Mouse (Mus musculus): ENCODE results near the gene Lrrc17. TPM values are rescaled to one million over a fixed set of nuclear protein-coding genes. Genes with fewer than 3 reads are reported as not detected.

The Lrrc17 gene
- total and polyA plus RNA-seq, 2 experiments from 2014 or later = 3.1 to 7.9 TPM

DNA sequence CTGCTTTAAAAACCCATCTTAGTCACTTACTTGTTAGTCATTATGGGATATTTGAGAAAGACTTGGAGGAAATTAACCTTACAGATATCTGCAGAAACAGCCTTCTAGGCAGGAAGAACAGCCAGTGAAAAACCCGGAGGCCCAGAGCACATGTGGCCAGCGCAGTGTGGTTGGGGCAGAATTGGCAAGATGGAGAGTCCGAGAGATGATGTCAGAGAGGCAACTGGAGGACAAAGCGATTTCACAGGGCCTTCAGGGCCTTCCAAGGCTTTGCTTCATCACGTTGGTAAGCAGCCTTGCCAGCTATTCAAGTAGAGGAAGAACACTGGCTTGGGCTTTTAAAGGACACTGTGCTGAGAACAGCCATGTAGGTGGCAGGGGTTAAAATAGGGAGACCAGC, 10.4 kb upstream of the Lrrc17 start:
- H3K27ac ChIP-seq (ENCODE audit: low read depth, low read length) = no peak overlapping the region
- no peak for ATAC-seq
- no peak overlapping the region for H3K4me3 ChIP-seq (ENCODE audit: low read depth, low read length)
- no peak overlapping the region for H3K4me2 ChIP-seq (ENCODE audit: low read depth)
- TF ChIP-seq CTCF (IDR thresholded peaks at IDR 0.05; ENCODE audit: low read depth) = no peak
- H3K36me3 ChIP-seq (ENCODE audit: insufficient read depth) = no peaks in the 10 kb centered on the region
- DNase-seq = no peak
- no peaks in the 10 kb centered on the region for H3K9me3 ChIP-seq (ENCODE audit: low read length)
- 81% methylated on average over 5 of the region's 5 CpGs for WGBS
- no peak overlapping the region for H3K9ac ChIP-seq
- no peaks in the 10 kb centered on the region for H3K27me3 ChIP-seq (ENCODE audit: insufficient read depth, low read length)
- H3K4me1 ChIP-seq (ENCODE audit: insufficient read depth) = no peaks in the 10 kb centered on the region

DNA sequence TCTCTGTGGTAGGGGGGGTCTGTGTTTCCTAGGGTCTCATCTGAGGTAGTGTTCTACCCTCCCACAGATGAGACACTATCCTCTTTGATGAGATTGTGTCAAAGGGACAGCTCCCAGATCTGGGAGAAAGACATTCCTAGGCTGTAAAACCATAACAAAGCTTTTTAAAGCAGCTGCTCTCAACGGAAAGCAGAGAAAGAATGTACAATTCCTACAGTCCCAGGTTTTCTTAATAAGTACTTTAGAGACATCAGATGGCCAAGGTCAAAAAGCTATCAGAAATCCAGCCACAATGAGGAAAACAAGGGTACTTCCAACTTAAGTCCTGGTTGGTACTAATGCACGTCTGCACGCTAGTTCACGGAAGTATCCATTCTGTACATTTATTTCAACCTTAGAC, 1.1 kb upstream of the Lrrc17 start:
- WGBS = 79% methylated on average over 4 of the region's 4 CpGs
- Histone ChIP-seq H3K9ac (no peak overlapping the region), H3K27ac (ENCODE audit: low read depth, low read length) (no peak overlapping the region), H3K36me3 (ENCODE audit: insufficient read depth) (no peaks in the 10 kb centered on the region), H3K27me3 (ENCODE audit: insufficient read depth, low read length) (no peaks in the 10 kb centered on the region), H3K9me3 (ENCODE audit: low read length) (no peaks in the 10 kb centered on the region), H3K4me3 (ENCODE audit: low read depth, low read length) (no peak overlapping the region), H3K4me2 (ENCODE audit: low read depth) (no peak overlapping the region), H3K4me1 (ENCODE audit: insufficient read depth) (no peaks in the 10 kb centered on the region)
- no peak for TF ChIP-seq CTCF (IDR thresholded peaks at IDR 0.05; ENCODE audit: low read depth)
- no peak for ATAC-seq
- DNase-seq = no peak

DNA sequence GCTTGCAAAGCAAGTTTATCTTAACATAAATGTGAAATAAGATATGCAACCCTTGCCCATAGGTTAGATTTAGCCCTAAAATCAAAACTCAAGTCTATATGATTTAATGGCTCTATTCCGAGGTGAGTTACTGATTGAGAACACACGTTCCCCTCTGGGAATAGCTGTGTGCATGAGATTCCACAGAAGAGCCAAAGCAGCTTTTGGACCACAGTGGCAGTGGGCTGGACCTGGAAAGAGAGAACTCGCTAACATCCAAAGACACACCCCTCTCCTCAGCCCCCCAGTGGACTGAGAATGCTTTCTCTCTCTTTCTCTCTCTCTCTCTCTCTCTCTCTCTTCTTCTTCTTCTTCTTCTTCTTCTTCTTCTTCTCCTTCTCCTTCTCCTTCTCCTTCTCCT, 1.5 kb downstream of the Lrrc17 start:
- no peaks in the 10 kb centered on the region for H3K9me3 ChIP-seq (ENCODE audit: low read length)
- H3K36me3 ChIP-seq (ENCODE audit: insufficient read depth) = no peaks in the 10 kb centered on the region
- H3K27me3 ChIP-seq (ENCODE audit: insufficient read depth, low read length) = no peaks in the 10 kb centered on the region
- no peak overlapping the region for H3K9ac ChIP-seq
- TF ChIP-seq CTCF (IDR thresholded peaks at IDR 0.05; ENCODE audit: low read depth) = no peak
- H3K4me1 ChIP-seq (ENCODE audit: insufficient read depth) = no peaks in the 10 kb centered on the region
- DNase-seq (no peak), ATAC-seq (no peak)
- WGBS = 78% methylated on average over 3 of the region's 3 CpGs
- H3K4me3 ChIP-seq (ENCODE audit: low read depth, low read length) = no peak overlapping the region
- H3K4me2 ChIP-seq (ENCODE audit: low read depth) = no peak overlapping the region
- no peak overlapping the region for H3K27ac ChIP-seq (ENCODE audit: low read depth, low read length)

DNA sequence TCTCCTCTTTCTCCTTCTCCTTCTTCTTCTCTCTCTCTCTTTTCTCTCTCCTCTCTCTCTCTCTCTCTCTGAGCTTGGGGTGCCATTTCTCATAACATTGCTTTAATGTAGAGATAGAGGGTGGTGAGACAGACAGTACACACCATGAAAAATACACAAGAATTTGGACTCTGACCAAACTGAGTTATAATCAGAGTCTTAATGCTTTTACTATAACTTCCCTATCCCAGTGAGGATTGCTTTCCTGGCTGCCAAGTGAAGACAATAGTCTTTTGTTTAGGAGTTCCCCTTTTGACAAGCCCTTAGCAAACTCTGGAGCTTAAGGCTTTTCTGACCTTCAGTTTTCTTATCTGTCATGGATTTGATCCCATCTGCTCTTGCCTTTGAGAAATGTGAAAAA, 1.9 kb downstream of the Lrrc17 start:
- H3K9me3 ChIP-seq (ENCODE audit: low read length) = no peaks in the 10 kb centered on the region
- no peak for DNase-seq
- TF ChIP-seq CTCF (IDR thresholded peaks at IDR 0.05; ENCODE audit: low read depth) = no peak

DNA sequence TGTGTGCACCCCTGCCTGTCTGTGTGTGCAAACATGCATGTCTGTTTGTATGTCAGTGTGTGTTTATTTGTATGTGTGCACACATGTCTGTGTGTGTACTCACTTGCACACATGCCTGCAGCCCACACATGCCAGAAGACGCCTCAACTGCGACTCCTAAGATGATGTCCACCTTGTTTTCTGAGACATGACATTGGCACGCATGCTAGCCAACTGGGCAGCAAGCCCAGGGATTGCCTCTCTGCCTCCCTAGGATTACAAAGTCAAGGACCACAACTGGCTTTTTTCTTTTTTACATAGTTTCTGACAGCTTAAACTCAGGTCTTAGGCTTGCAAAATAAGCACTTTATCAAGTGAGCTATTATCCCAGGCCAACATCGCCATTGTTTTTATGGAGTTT, 2.4 kb downstream of the Lrrc17 start:
- Histone ChIP-seq H3K27me3 (ENCODE audit: insufficient read depth, low read length) (no peaks in the 10 kb centered on the region), H3K27ac (ENCODE audit: low read depth, low read length) (no peak overlapping the region), H3K4me3 (ENCODE audit: low read depth, low read length) (no peak overlapping the region), H3K36me3 (ENCODE audit: insufficient read depth) (no peaks in the 10 kb centered on the region), H3K4me2 (ENCODE audit: low read depth) (no peak overlapping the region), H3K4me1 (ENCODE audit: insufficient read depth) (no peaks in the 10 kb centered on the region), H3K9ac (no peak overlapping the region), H3K9me3 (ENCODE audit: low read length) (no peaks in the 10 kb centered on the region)
- no peak for DNase-seq
- no peak for TF ChIP-seq CTCF (IDR thresholded peaks at IDR 0.05; ENCODE audit: low read depth)
- ATAC-seq = no peak
- WGBS = 76% methylated on average over 4 of the region's 4 CpGs

More for the DNA sequence above, 1.9 kb downstream of the Lrrc17 start:
- no peak overlapping the region for H3K4me2 ChIP-seq (ENCODE audit: low read depth)
- no peak for ATAC-seq
- no peak overlapping the region for H3K4me3 ChIP-seq (ENCODE audit: low read depth, low read length)
- H3K4me1 ChIP-seq (ENCODE audit: insufficient read depth) = no peaks in the 10 kb centered on the region
- H3K27me3 ChIP-seq (ENCODE audit: insufficient read depth, low read length) = no peaks in the 10 kb centered on the region
- no peak overlapping the region for H3K9ac ChIP-seq
- H3K36me3 ChIP-seq (ENCODE audit: insufficient read depth) = no peaks in the 10 kb centered on the region
- no peak overlapping the region for H3K27ac ChIP-seq (ENCODE audit: low read depth, low read length)

DNA sequence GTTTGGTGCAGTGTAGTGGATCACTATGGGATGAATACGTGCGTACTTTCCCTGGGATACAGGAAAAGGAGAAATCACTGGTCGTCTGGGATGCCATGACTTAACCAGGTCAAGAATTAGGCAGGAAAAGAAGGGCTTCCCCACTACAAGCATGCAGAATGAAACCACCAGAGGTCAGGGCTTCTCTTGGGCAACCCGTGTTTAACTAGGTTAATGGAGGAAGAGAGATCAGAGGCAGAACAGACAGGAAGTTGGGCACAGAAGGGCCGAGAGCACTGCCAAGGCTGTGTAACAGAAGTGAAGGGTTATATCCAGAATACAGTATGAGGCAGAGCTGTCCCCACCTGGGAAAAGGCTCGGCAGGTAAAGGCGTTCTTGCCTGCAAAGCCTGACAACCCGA, 3.6 kb downstream of the Lrrc17 start:
- TF ChIP-seq CTCF (IDR thresholded peaks at IDR 0.05; ENCODE audit: low read depth) = no peak
- no peak overlapping the region for H3K9ac ChIP-seq
- H3K27me3 ChIP-seq (ENCODE audit: insufficient read depth, low read length) = no peaks in the 10 kb centered on the region
- DNase-seq (no peak), ATAC-seq (no peak)
- H3K36me3 ChIP-seq (ENCODE audit: insufficient read depth) = no peaks in the 10 kb centered on the region
- H3K27ac ChIP-seq (ENCODE audit: low read depth, low read length) = no peak overlapping the region
- WGBS = 84% methylated on average over 8 of the region's 8 CpGs
- no peak overlapping the region for H3K4me2 ChIP-seq (ENCODE audit: low read depth)
- H3K4me3 ChIP-seq (ENCODE audit: low read depth, low read length) = no peak overlapping the region
- H3K9me3 ChIP-seq (ENCODE audit: low read length) = no peaks in the 10 kb centered on the region
- no peaks in the 10 kb centered on the region for H3K4me1 ChIP-seq (ENCODE audit: insufficient read depth)

DNA sequence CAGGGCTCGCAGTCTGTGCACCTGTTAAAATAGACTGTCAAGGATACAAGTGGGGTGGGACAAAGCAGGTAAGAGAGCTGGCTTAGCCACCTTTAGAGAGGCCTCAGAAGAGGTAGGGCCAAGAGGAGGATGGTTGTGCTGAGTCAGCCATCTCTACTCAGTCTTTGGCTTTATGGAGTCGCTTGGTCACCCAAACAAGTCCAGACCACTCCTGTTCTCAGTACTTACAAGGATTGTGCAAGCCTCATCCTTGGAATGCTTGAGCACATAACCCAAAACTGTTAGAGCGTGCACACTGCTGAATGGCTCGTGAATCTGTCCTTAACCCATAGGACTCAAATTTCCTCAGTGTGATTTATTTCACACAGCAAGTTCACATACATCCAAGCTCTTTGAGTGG, 10.3 kb downstream of the Lrrc17 start:
- H3K4me3 ChIP-seq (ENCODE audit: low read depth, low read length) = no peak overlapping the region
- no peaks in the 10 kb centered on the region for H3K9me3 ChIP-seq (ENCODE audit: low read length)
- no peak overlapping the region for H3K9ac ChIP-seq
- H3K4me2 ChIP-seq (ENCODE audit: low read depth) = no peak overlapping the region
- DNase-seq = no peak
- ATAC-seq = no peak
- no peak for TF ChIP-seq CTCF (IDR thresholded peaks at IDR 0.05; ENCODE audit: low read depth)
- no peaks in the 10 kb centered on the region for H3K4me1 ChIP-seq (ENCODE audit: insufficient read depth)
- H3K27ac ChIP-seq (ENCODE audit: low read depth, low read length) = no peak overlapping the region
- H3K27me3 ChIP-seq (ENCODE audit: insufficient read depth, low read length) = no peaks in the 10 kb centered on the region
- no peaks in the 10 kb centered on the region for H3K36me3 ChIP-seq (ENCODE audit: insufficient read depth)
- 88% methylated on average over 4 of the region's 4 CpGs for WGBS

DNA sequence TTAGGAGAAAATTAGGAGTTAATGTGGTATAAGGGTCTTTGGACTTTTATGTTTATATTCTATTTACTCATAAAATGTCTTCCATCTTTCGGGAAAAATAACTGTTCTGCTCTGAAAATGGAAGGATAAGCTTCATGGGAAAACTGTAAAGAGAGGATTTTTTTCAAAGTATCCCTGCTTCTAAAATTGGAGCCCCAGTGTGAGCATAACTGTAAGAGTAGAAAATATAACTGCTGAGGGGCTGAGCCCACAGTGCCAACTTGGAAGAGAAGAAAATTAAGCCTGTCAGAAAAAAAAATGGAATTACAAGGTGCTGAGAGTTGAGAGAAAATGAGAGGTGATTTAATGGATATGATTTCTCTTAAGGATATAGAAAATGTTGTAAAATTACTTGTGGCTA, 11.4 kb downstream of the Lrrc17 start:
- H3K4me1 ChIP-seq (ENCODE audit: insufficient read depth) = no peaks in the 10 kb centered on the region
- ATAC-seq = no peak
- no peaks in the 10 kb centered on the region for H3K36me3 ChIP-seq (ENCODE audit: insufficient read depth)
- H3K9ac ChIP-seq = no peak overlapping the region
- no peaks in the 10 kb centered on the region for H3K9me3 ChIP-seq (ENCODE audit: low read length)
- TF ChIP-seq CTCF (IDR thresholded peaks at IDR 0.05; ENCODE audit: low read depth) = no peak
- H3K4me2 ChIP-seq (ENCODE audit: low read depth) = no peak overlapping the region
- WGBS = 75% methylated on average over 1 of the region's 1 CpGs
- no peak for DNase-seq
- H3K27ac ChIP-seq (ENCODE audit: low read depth, low read length) = no peak overlapping the region
- no peak overlapping the region for H3K4me3 ChIP-seq (ENCODE audit: low read depth, low read length)
- H3K27me3 ChIP-seq (ENCODE audit: insufficient read depth, low read length) = no peaks in the 10 kb centered on the region

All from forebrain, postnatal 0 days (tissue).